Mouse (Mus musculus) lung, embryonic 16.5 days (tissue): ENCODE measurements at regions not wholly inside any gene's neighbourhood (a gene's known extent, or its start where the extent isn't known, plus 50 kb on each side); places are given as distances from the start of the nearest gene placed in this dataset.
A peak's percentile ranks its signal among the peaks of the same experiment; 100 is the strongest.

Experiments used
- ATAC-seq: fragments of 200-750 bp; cut with Nextera tagmentation; 2 replicates; pipeline ENCODE4 v1.8.0; 2017; ENCODE audit warnings: low read depth, mild to moderate bottlenecking, moderate library complexity
- H3K27ac ChIP-seq: fragments of 300-500 bp; sonication (generic); 2 replicates; pipeline ENCODE4 v1.5.1; 2014; ENCODE audit warnings: mild to moderate bottlenecking, control low read depth, low read length
- H3K27me3 ChIP-seq: fragments of 300-500 bp; sonication (generic); 2 replicates; pipeline ENCODE4 v1.6.1; 2014; ENCODE audit warnings: low read depth, low read length, mixed read lengths; ENCODE audit not compliant: control insufficient read depth, insufficient read depth
- H3K36me3 ChIP-seq: fragments of 300-500 bp; sonication (generic); 2 replicates; pipeline ENCODE4 v1.6.1; 2014; ENCODE audit warnings: low read length; ENCODE audit not compliant: control insufficient read depth, insufficient read depth
- H3K4me1 ChIP-seq: fragments of 300-500 bp; sonication (generic); replicated peaks from 2 replicates; pipeline ENCODE4 v1.6.1; 2014; ENCODE audit warnings: low read length, mixed read lengths; ENCODE audit not compliant: control insufficient read depth, insufficient read depth
- H3K4me2 ChIP-seq: fragments of 300-500 bp; sonication (generic); 2 replicates; pipeline ENCODE4 v1.6.1; 2014; ENCODE audit warnings: low read depth, low read length, control low read depth
- H3K4me3 ChIP-seq: fragments of 300-500 bp; sonication (generic); 2 replicates; pipeline ENCODE4 v1.5.1; 2014; ENCODE audit warnings: mild to moderate bottlenecking, low read length, control low read depth
- H3K9ac ChIP-seq: fragments of 300-500 bp; sonication (generic); 2 replicates; pipeline ENCODE4 v1.6.1; 2014; ENCODE audit warnings: low read length, control low read depth
- H3K9me3 ChIP-seq: fragments of 300-500 bp; sonication (generic); 2 replicates; pipeline ENCODE4 v1.6.1; 2016; ENCODE audit warnings: low read length; ENCODE audit not compliant: control insufficient read depth
- WGBS: fragments of 180-500 bp; shearing (Covaris S2); extraction: QIAGEN DNeasy Blood & Tissue Kit; methylation state at CpG from one replicate; pipeline ENCODE4 v1.1.7; 2014; 5-methylcytosine and 5-hydroxymethylcytosine counted together

GRCm38 (mm10) chr16:48126797-48127196, 156.7 kb upstream of the Dppa4 start:
- no peak overlapping the region for H3K27ac ChIP-seq
- H3K9me3 ChIP-seq, result no peaks in the 10 kb centered on the region
- H3K4me1 ChIP-seq, result no peaks in the 10 kb centered on the region
- WGBS, result 57% methylated on average over 6 of the region's 6 CpGs
- no peaks in the 10 kb centered on the region for H3K27me3 ChIP-seq
- H3K4me2 ChIP-seq, result no peak overlapping the region
- ATAC-seq, result peak; percentile 49; the same call in 1 of the 2 replicates
- H3K4me3 ChIP-seq, result no peak overlapping the region
- H3K9ac ChIP-seq, result no peak overlapping the region
- no peaks in the 10 kb centered on the region for H3K36me3 ChIP-seq

GRCm38 (mm10) chr16:48127338-48127737, 156.2 kb upstream of the Dppa4 start:
- Histone ChIP-seq H3K4me3 (no peak overlapping the region), H3K9ac (no peak overlapping the region), H3K4me1 (no peaks in the 10 kb centered on the region), H3K36me3 (no peaks in the 10 kb centered on the region), H3K27me3 (no peaks in the 10 kb centered on the region), H3K27ac (no peak overlapping the region), H3K4me2 (no peak overlapping the region), H3K9me3 (no peaks in the 10 kb centered on the region)
- no peak for ATAC-seq

DNA sequence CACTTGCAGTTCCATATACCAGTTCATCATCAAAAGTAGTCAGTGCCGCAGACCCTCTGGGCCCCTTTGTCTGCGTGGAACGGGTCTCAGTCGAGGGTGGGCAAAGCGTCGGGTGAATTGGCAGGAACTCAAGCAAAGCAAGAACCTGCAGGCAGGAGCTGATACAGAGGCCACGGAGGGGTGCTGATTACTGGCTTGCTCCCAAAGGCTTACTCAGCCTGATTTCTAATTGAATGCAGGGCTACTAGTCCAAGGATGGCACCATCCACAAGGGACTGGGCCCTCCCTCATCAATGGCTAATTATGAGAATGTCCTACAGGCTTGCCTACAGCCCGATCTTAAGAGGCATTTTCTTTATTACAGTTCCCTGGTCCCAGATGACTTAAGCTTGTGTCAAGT, 128.2 kb upstream of the Dppa4 start:
- no peaks in the 10 kb centered on the region for H3K36me3 ChIP-seq
- WGBS, result 88% methylated on average over 8 of the region's 8 CpGs
- ATAC-seq, result no peak
- no peaks in the 10 kb centered on the region for H3K4me1 ChIP-seq
- H3K4me3 ChIP-seq, result no peak overlapping the region
- H3K9me3 ChIP-seq, result no peaks in the 10 kb centered on the region
- H3K27me3 ChIP-seq, result no peaks in the 10 kb centered on the region
- no peak overlapping the region for H3K27ac ChIP-seq
- no peak overlapping the region for H3K4me2 ChIP-seq
- no peak overlapping the region for H3K9ac ChIP-seq

- Histone ChIP-seq H3K4me2 (no peak overlapping the region), H3K4me3 (no peak overlapping the region), H3K9ac (no peak overlapping the region), H3K4me1 (no peaks in the 10 kb centered on the region), H3K36me3 (no peaks in the 10 kb centered on the region), H3K9me3 (no peaks in the 10 kb centered on the region), H3K27ac (no peak overlapping the region), H3K27me3 (no peaks in the 10 kb centered on the region)
- 81% methylated on average over 12 of the region's 12 CpGs for WGBS
- ATAC-seq, result no peak
Observed at GRCm38 (mm10) chr16:48190399-48190798, 93.1 kb upstream of the Dppa4 start.

DNA sequence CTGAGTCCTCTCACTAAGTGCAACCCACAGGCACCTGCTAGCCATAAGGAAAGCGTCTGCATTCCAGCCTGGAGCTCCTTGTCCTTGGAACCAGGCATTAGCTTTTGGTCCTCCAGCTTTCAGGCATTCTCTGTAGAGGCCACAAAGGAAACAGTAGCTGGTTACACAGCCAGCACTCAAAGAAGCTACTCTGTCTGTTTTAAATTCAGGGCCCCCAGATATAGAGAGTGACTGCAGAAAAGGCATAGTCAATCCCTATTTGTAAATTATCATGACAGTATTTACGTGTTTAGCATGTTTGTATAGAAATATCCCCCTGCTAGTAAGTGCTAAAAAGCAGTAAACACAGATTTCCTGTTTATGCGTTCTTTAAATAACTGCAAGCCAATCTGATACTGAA, 91.3 kb upstream of the Dppa4 start:
- 0 out of 2 replicates have a peak overlapping the region, but pooled peaks have one; percentile 13 for H3K27ac ChIP-seq
- H3K4me2 ChIP-seq, result no peak overlapping the region
- H3K4me3 ChIP-seq, result no peak overlapping the region
- no peaks in the 10 kb centered on the region for H3K36me3 ChIP-seq
- ATAC-seq, result peak; percentile 61; the same call in 1 of the 2 replicates
- no peak overlapping the region for H3K9ac ChIP-seq
- WGBS, result 61% methylated on average over 3 of the region's 3 CpGs
- H3K27me3 ChIP-seq, result no peaks in the 10 kb centered on the region
- H3K9me3 ChIP-seq, result no peaks in the 10 kb centered on the region
- no peaks in the 10 kb centered on the region for H3K4me1 ChIP-seq

GRCm38 (mm10) chr16:48214976-48215375, 68.6 kb upstream of the Dppa4 start:
- Histone ChIP-seq H3K4me2 (no peak overlapping the region), H3K4me1 (no peaks in the 10 kb centered on the region), H3K27me3 (no peaks in the 10 kb centered on the region), H3K4me3 (no peak overlapping the region), H3K27ac (no peak overlapping the region), H3K9me3 (no peaks in the 10 kb centered on the region), H3K36me3 (no peaks in the 10 kb centered on the region), H3K9ac (no peak overlapping the region)
- no peak for ATAC-seq
